Comparison of ENCODE assay signal across 9 mouse cellular contexts in genomic region chr7:3376831-3377230, GRCm38 (mm10). TPM values are rescaled to one million over a fixed set of nuclear protein-coding genes. Genes with fewer than 3 reads are reported as not detected.
DNase-seq lines count a peak whose midpoint lies in the region; ATAC-seq and TF ChIP-seq lines count a peak whose summit lies in the region.
"Had no signal": no experiment of that assay in that cellular context is flagged by ENCODE, and none has a peak within 500 bp of the region (broad histone marks: within the 10 kb centered on the region; RNA-seq: fewer than 3 reads in every experiment).

No protein-coding gene starts in this region.

- H3K36me3 ChIP-seq in kidney, embryonic 16.5 days (ENCODE audit: insufficient read depth, low read length) = no peaks in the 10 kb centered on the region
- no peaks in the 10 kb centered on the region for H3K36me3 ChIP-seq in CH12.LX (replicated peaks in 1 of 2; ENCODE audit: control insufficient read depth in 1 of 2, insufficient read depth in 1 of 2, low read length in 1 of 2)
- no peaks in the 10 kb centered on the region for H3K36me3 ChIP-seq in embryonic facial prominence, embryonic 10.5 days (replicated peaks)
- H3K36me3 ChIP-seq: limb, embryonic 15.5 days had no signal

- peak; percentile 81 for TF ChIP-seq RAD21 in CH12.LX (IDR thresholded peaks at IDR 0.05; ENCODE audit: low read depth, low read length)

- no peak overlapping the region for H3K4me3 ChIP-seq in kidney, embryonic 16.5 days (ENCODE audit: low read length)
- H3K4me3 ChIP-seq in CH12.LX (replicated peaks in 1 of 3; ENCODE audit: low read depth in 2 of 3, low read length in 2 of 3, poor library complexity in 1 of 3) = no peak overlapping the region
- H3K4me3 ChIP-seq in embryonic facial prominence, embryonic 10.5 days = no peak overlapping the region
- H3K4me3 ChIP-seq: limb, embryonic 15.5 days had no signal

- TF ChIP-seq CTCF in CH12.LX (conservative IDR thresholded peaks at IDR 0.05 in 1 of 2, IDR thresholded peaks at IDR 0.05 in 1 of 2; ENCODE audit: low read depth in 2 of 2, low read length in 2 of 2) = peak; percentile 68 to 87

- no peak overlapping the region for H3K27ac ChIP-seq in kidney, embryonic 16.5 days (ENCODE audit: low read length)
- H3K27ac ChIP-seq in CH12.LX (ENCODE audit: insufficient read depth, low read depth) = no peak overlapping the region
- no peak overlapping the region for H3K27ac ChIP-seq in embryonic facial prominence, embryonic 10.5 days (replicated peaks)
- H3K27ac ChIP-seq: limb, embryonic 15.5 days had no signal

- no peak overlapping the region for H3K4me2 ChIP-seq in kidney, embryonic 16.5 days (replicated peaks; ENCODE audit: low read depth, low read length)
- no peak overlapping the region for H3K4me2 ChIP-seq in CH12.LX (ENCODE audit: insufficient read depth, low read depth, poor library complexity, severe bottlenecking)
- H3K4me2 ChIP-seq: limb, embryonic 15.5 days had no signal

- no peaks in the 10 kb centered on the region for H3K4me1 ChIP-seq in kidney, embryonic 16.5 days (ENCODE audit: insufficient read depth, low read length)
- peaks cover 0 to 3% of the 10 kb centered on the region in 2 experiments; a peak in 1 of 4 replicates for H3K4me1 ChIP-seq in CH12.LX (ENCODE audit: control insufficient read depth in 1 of 2, insufficient read depth in 2 of 2)
- no peaks in the 10 kb centered on the region for H3K4me1 ChIP-seq in embryonic facial prominence, embryonic 10.5 days
- H3K4me1 ChIP-seq: limb, embryonic 15.5 days had no signal

- no peaks in the 10 kb centered on the region for H3K27me3 ChIP-seq in kidney, embryonic 16.5 days (ENCODE audit: insufficient read depth, low read length)
- no peaks in the 10 kb centered on the region for H3K27me3 ChIP-seq in CH12.LX (replicated peaks)
- no peaks in the 10 kb centered on the region for H3K27me3 ChIP-seq in embryonic facial prominence, embryonic 10.5 days (replicated peaks; ENCODE audit: low read depth, poor library complexity, severe bottlenecking)
- H3K27me3 ChIP-seq: limb, embryonic 15.5 days had no signal

- no peaks in the 10 kb centered on the region for H3K9me3 ChIP-seq in kidney, embryonic 16.5 days (ENCODE audit: low read length)
- no peaks in the 10 kb centered on the region for H3K9me3 ChIP-seq in CH12.LX (replicated peaks; ENCODE audit: low read length)
- H3K9me3 ChIP-seq in embryonic facial prominence, embryonic 10.5 days = no peaks in the 10 kb centered on the region
- H3K9me3 ChIP-seq: limb, embryonic 15.5 days had no signal

- dilution Hi-C loops in CH12.LX (cut with MboI; ENCODE audit: extremely low pct_ligation_motif_present, extremely low pct_unique_long_range_greater_than_20kb, low sequenced_read_pairs) = no loop called here

- no peak for ATAC-seq in kidney, embryonic 16.5 days (ENCODE audit: low FRiP score, low TSS enrichment)

- no peak overlapping the region for H3K9ac ChIP-seq in kidney, embryonic 16.5 days (replicated peaks; ENCODE audit: low read length)
- H3K9ac ChIP-seq in CH12.LX (ENCODE audit: insufficient read depth, low read depth) = no peak overlapping the region
- H3K9ac ChIP-seq: limb, embryonic 15.5 days had no signal

- no peak for TF ChIP-seq POLR2A in CH12.LX (IDR thresholded peaks at IDR 0.05; ENCODE audit: low read depth, low read length)

- in situ Hi-C loops in CH12.LX (cut with MboI; ENCODE audit: low pct_ligation_motif_present, low pct_unique_long_range_greater_than_20kb, low sequenced_read_pairs) = no loop called here

- TF ChIP-seq EP300 in CH12.LX (IDR thresholded peaks at IDR 0.05; ENCODE audit: low read length) = 0 out of 2 replicates have a peak, but pooled peaks have one; percentile 26

- DNase-seq in kidney, adult 9 months = peak; percentile 56
- DNase-seq in CH12.LX (ENCODE audit: extremely low read depth) (peak; percentile 75), ZHBTc4 (ENCODE audit: low read depth, low spot score) (peak; percentile 82)
- DNase-seq in embryonic facial prominence, embryonic 10.5 days (ENCODE audit: low spot score) = peak; percentile 35
- DNase-seq in kidney, postnatal 4 days = peak; percentile 75 to 78
- peak; percentile 14 to 65 for DNase-seq in spleen, postnatal 10 days (ENCODE audit: low spot score in 2 of 2)
- DNase-seq in layer of hippocampus, postnatal 14 days (ENCODE audit: low spot score in 2 of 2) = no peak

- H3K79me2 ChIP-seq in CH12.LX (replicated peaks; ENCODE audit: control insufficient read depth, extremely low read depth, insufficient read depth, poor library complexity, severe bottlenecking) = no peaks in the 10 kb centered on the region

- 55% methylated on average over 4 of the region's 4 CpGs for WGBS in kidney, embryonic 16.5 days
- WGBS in embryonic facial prominence, embryonic 10.5 days = 53% methylated on average over 4 of the region's 4 CpGs

TF ChIP-seq in CH12.LX, 34 proteins besides CTCF, POLR2A, EP300 and RAD21:
- peak; percentile 96 for TF ChIP-seq JUND (conservative IDR thresholded peaks at IDR 0.05; ENCODE audit: low read depth, low read length)
- no peak for TF ChIP-seq MAFK (IDR thresholded peaks at IDR 0.05; ENCODE audit: insufficient replicate concordance, low read length)
- peak; percentile 97 for TF ChIP-seq IRF4 (IDR thresholded peaks at IDR 0.05; ENCODE audit: low read depth, low read length)
- peak; percentile 41; the same call in 1 of the 2 replicates for TF ChIP-seq ELF1 (IDR thresholded peaks at IDR 0.05; ENCODE audit: low read depth, low read length)
- TF ChIP-seq JUN (IDR thresholded peaks at IDR 0.05; ENCODE audit: insufficient read depth, low read depth, low read length) = peak; percentile 91
- peak; percentile 56; the same call in 1 of the 2 replicates for TF ChIP-seq MEF2A (IDR thresholded peaks at IDR 0.05; ENCODE audit: borderline replicate concordance, low read depth, low read length)
- 0 out of 2 replicates have a peak, but pooled peaks have one; percentile 39 for TF ChIP-seq MYC (IDR thresholded peaks at IDR 0.05; ENCODE audit: low read depth, low read length)
- no peak for TF ChIP-seq E2F4 (IDR thresholded peaks at IDR 0.05; ENCODE audit: insufficient replicate concordance, low read depth, low read length)
- TF ChIP-seq ZMIZ1 (IDR thresholded peaks at IDR 0.05; ENCODE audit: low read depth, low read length) = no peak
- peak; percentile 75 for TF ChIP-seq BHLHE40 (IDR thresholded peaks at IDR 0.05; ENCODE audit: low read depth, low read length)
- TF ChIP-seq TCF12 (IDR thresholded peaks at IDR 0.05; ENCODE audit: low read depth, low read length) = 0 out of 2 replicates have a peak, but pooled peaks have one; percentile 20
- peak; percentile 83 for TF ChIP-seq SMC3 (IDR thresholded peaks at IDR 0.05; ENCODE audit: low read depth, low read length)
- 0 out of 2 replicates have a peak, but pooled peaks have one; percentile 15 for TF ChIP-seq NELFE (IDR thresholded peaks at IDR 0.05; ENCODE audit: low read depth, low read length)
- TF ChIP-seq ZC3H11A (IDR thresholded peaks at IDR 0.05; ENCODE audit: low read depth, low read length) = peak; percentile 29; the same call in 1 of the 2 replicates
- peak; percentile 49 for TF ChIP-seq ETS1 (conservative IDR thresholded peaks at IDR 0.05; ENCODE audit: low read depth, low read length)
- no peak for TF ChIP-seq USF2 (conservative IDR thresholded peaks at IDR 0.05; ENCODE audit: low read depth, low read length)
- TF ChIP-seq KAT2A (IDR thresholded peaks at IDR 0.05; ENCODE audit: insufficient replicate concordance, low read length) = no peak
- TF ChIP-seq PAX5 (IDR thresholded peaks at IDR 0.05; ENCODE audit: low read length) = no peak
- no peak for TF ChIP-seq MAX (IDR thresholded peaks at IDR 0.05; ENCODE audit: low read length)

RNA-seq across cellular contexts. Expression of gene Cacng8, which starts 13.7 kb away (rescaled TPM):
- polyA plus RNA-seq in kidney, embryonic 16.5 days (2015; fragmentation: Nextera tagmentation; extraction: Ambion mirVana) = 1.0 TPM in 2 replicates
- 0.50 and 0.51 TPM in 2 replicates for total RNA-seq in CH12.LX (2012; rRNA removed)
- 0.43 and 0.51 TPM in 2 replicates for total RNA-seq in CH12.LX (2014; rRNA removed)
- polyA plus RNA-seq in CH12.LX (2012; ENCODE audit: insufficient read length, low read depth) = 1.2 and 1.7 TPM in 2 replicates
- polyA plus RNA-seq in embryonic facial prominence, embryonic 10.5 days (2016; fragmentation: Nextera tagmentation; extraction: Ambion mirVana) = 8.5 and 11.4 TPM in 2 replicates
- total RNA-seq in layer of hippocampus, postnatal 14 days (2021) = 100 to 1,000 TPM; 388 to 402 TPM

RNA-seq across cellular contexts. Expression of gene Cacng7, which starts 44.1 kb away (rescaled TPM):
- polyA plus RNA-seq in kidney, embryonic 16.5 days (2015; fragmentation: Nextera tagmentation; extraction: Ambion mirVana) = 0.81 and 0.92 TPM in 2 replicates
- total RNA-seq in CH12.LX (2012; rRNA removed) (0.21 TPM in 2 replicates), CH12.LX (2014; rRNA removed) (0.26 and 0.28 TPM in 2 replicates)
- polyA plus RNA-seq in CH12.LX (2012; ENCODE audit: insufficient read length, low read depth) = 2.4 and 2.8 TPM in 2 replicates
- polyA plus RNA-seq in embryonic facial prominence, embryonic 10.5 days (2016; fragmentation: Nextera tagmentation; extraction: Ambion mirVana) = 1.2 and 1.9 TPM in 2 replicates
- 100 to 1,000 TPM; 115 to 121 TPM for total RNA-seq in layer of hippocampus, postnatal 14 days (2021)

RNA-seq across cellular contexts. Expression of gene Cacng6, which starts 47.2 kb away (rescaled TPM):
- polyA plus RNA-seq in kidney, embryonic 16.5 days (2015; fragmentation: Nextera tagmentation; extraction: Ambion mirVana) = 0.19 and 0.22 TPM in 2 replicates
- total RNA-seq in CH12.LX (2012; rRNA removed) = 0.13 TPM in 1 of 2 replicates, not detected in the other
- not detected in 2 replicates for total RNA-seq in CH12.LX (2014; rRNA removed)
- 0.19 TPM in 1 of 2 replicates, not detected in the other for polyA plus RNA-seq in CH12.LX (2012; ENCODE audit: insufficient read length, low read depth)
- polyA plus RNA-seq in embryonic facial prominence, embryonic 10.5 days (2016; fragmentation: Nextera tagmentation; extraction: Ambion mirVana) = 0.29 TPM in 1 of 2 replicates, not detected in the other
- total RNA-seq in layer of hippocampus, postnatal 14 days (2021) = 1 to 10 TPM; 1.8 to 1.9 TPM

Comparison
In these comparisons a context has a peak if more than half of its experiments do, and no peak if none do; other contexts are left out.
1. DNase-seq: peak in kidney, adult 9 months (single experiment), CH12.LX (single experiment), ZHBTc4 (single experiment), embryonic facial prominence, embryonic 10.5 days (single experiment), kidney, postnatal 4 days (2 of 2) and spleen, postnatal 10 days (2 of 2); none in layer of hippocampus, postnatal 14 days (0 of 2).